Mouse (Mus musculus) stomach, embryonic 15.5 days (tissue): ENCODE data around the gene Srgap1. TPM values are rescaled to one million over a fixed set of nuclear protein-coding genes. Genes with fewer than 3 reads are reported as not detected.

ENCODE experiments used
- ATAC-seq: fragments of 200-750 bp; cut with Nextera tagmentation; 2 replicates; pipeline ENCODE4 v1.8.0; 2017; ENCODE audit warnings: low read depth, moderate number of reproducible peaks, moderate TSS enrichment; ENCODE audit not compliant: insufficient read depth, low FRiP score
- H3K27ac ChIP-seq: fragments of 300-500 bp; sonication (generic); 2 replicates; pipeline ENCODE4 v1.5.1; 2015; ENCODE audit warnings: mild to moderate bottlenecking, inconsistent platforms
- H3K27me3 ChIP-seq: fragments of 300-500 bp; sonication (generic); replicated peaks from 2 replicates; pipeline ENCODE4 v1.6.1; 2015; ENCODE audit warnings: inconsistent platforms
- H3K36me3 ChIP-seq: fragments of 300-500 bp; sonication (generic); 2 replicates; pipeline ENCODE4 v1.6.1; 2015; ENCODE audit warnings: inconsistent platforms
- H3K4me1 ChIP-seq: fragments of 300-500 bp; sonication (generic); 2 replicates; pipeline ENCODE4 v1.6.1; 2015; ENCODE audit warnings: inconsistent platforms
- H3K4me2 ChIP-seq: fragments of 300-500 bp; sonication (generic); 2 replicates; pipeline ENCODE4 v1.6.1; 2015; ENCODE audit warnings: mild to moderate bottlenecking, inconsistent platforms
- H3K4me3 ChIP-seq: fragments of 300-500 bp; sonication (generic); replicated peaks from 2 replicates; pipeline ENCODE4 v1.5.1; 2015; ENCODE audit warnings: inconsistent platforms
- H3K9ac ChIP-seq: fragments of 300-500 bp; sonication (generic); 2 replicates; pipeline ENCODE4 v1.6.1; 2015; ENCODE audit warnings: inconsistent platforms
- H3K9me3 ChIP-seq: fragments of 300-500 bp; sonication (generic); 2 replicates; pipeline ENCODE4 v1.6.1; 2016; ENCODE audit warnings: inconsistent platforms
- WGBS: fragments of 180-500 bp; shearing (Covaris S2); methylation state at CpG from one replicate; pipeline ENCODE4 v1.1.7; 2015; 5-methylcytosine and 5-hydroxymethylcytosine counted together
- polyA plus RNA-seq: library from polyadenylated mRNA; unstranded; fragments of >200 nt; fragmentation: Nextera tagmentation; extraction: Ambion mirVana; gene quantifications from 2 replicates; pipeline ENCODE4 v1.2.1, GENCODE M21; 2015

The Srgap1 gene
- polyA plus RNA-seq = 10.0 and 10.4 TPM in 2 replicates

GRCm38 (mm10) chr10:122046904-122047726 is at the start of gene Srgap1:
Srgap1 (minus strand) TSS chr10:122047315.
- WGBS = under 1% methylated on average over 73 of the region's 79 CpGs

DNA sequence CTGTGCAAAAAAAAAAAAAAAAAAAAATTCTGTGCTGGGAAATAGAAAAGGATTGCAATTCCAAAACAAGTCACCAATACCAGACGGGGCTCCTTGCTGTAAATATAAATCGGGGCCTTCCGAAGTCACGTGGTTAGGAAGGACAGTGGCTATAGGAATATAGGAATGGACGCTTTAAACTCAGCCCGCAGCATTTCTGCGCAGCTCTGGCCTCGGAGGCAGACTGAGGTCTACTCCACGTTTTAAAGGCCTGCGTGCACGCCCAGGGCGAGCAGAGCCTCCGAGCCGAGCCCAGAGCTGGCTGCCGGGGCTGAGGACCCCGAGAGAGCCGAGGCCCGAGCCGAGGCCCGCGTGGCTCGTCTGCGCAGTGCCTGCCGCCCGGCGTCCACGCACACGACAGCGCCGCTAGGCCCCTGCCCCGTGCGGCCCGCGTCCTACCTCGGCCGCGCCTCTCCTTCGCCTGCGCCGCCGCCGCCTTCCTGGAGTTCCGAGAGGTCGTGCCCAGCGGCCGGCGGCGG is 49.4 kb upstream of the Srgap1 start:
- Histone ChIP-seq H3K4me2 (peak overlapping the region; percentile 73), H3K36me3 (no peaks in the 10 kb centered on the region), H3K9me3 (no peaks in the 10 kb centered on the region), H3K4me3 (peak overlapping the region; percentile 83), H3K9ac (peak overlapping the region; percentile 82), H3K27ac (peak overlapping the region; percentile 95), H3K27me3 (no peaks in the 10 kb centered on the region), H3K4me1 (no peaks in the 10 kb centered on the region)
- peak; percentile 59 for ATAC-seq
- WGBS = 0% methylated on average over 47 of the region's 48 CpGs

More at GRCm38 (mm10) chr10:122046904-122047726, at the start of gene Srgap1:
- Histone ChIP-seq H3K9me3 (no peaks in the 10 kb centered on the region), H3K4me2 (peak within 1 kb of the TSS; percentile 75), H3K9ac (peak within 1 kb of the TSS; percentile 57), H3K27me3 (no peaks in the 10 kb centered on the region), H3K4me1 (0 out of 2 replicates have a peak, but pooled peaks cover 4% of the 10 kb centered on the region), H3K36me3 (no peaks in the 10 kb centered on the region), H3K27ac (peak within 1 kb of the TSS; percentile 83), H3K4me3 (peak within 1 kb of the TSS; percentile 81)
- ATAC-seq = peak; percentile 78

GRCm38 (mm10) chr10:122090472-122090871 is 43.4 kb upstream of the Srgap1 start:
- Histone ChIP-seq H3K27me3 (no peaks in the 10 kb centered on the region), H3K9me3 (peaks cover 7% of the 10 kb centered on the region; the same call in 1 of the 2 replicates), H3K4me2 (no peak overlapping the region), H3K4me1 (no peaks in the 10 kb centered on the region), H3K27ac (no peak overlapping the region), H3K4me3 (no peak overlapping the region), H3K36me3 (peaks cover 24% of the 10 kb centered on the region), H3K9ac (no peak overlapping the region)
- ATAC-seq = no peak
- 93% methylated on average over 1 of the region's 1 CpGs for WGBS

- Histone ChIP-seq H3K9ac (no peak overlapping the region), H3K27me3 (no peaks in the 10 kb centered on the region), H3K27ac (no peak overlapping the region), H3K4me1 (no peaks in the 10 kb centered on the region), H3K36me3 (no peaks in the 10 kb centered on the region), H3K4me2 (no peak overlapping the region), H3K9me3 (no peaks in the 10 kb centered on the region), H3K4me3 (no peak overlapping the region)
- 88% methylated on average over 1 of the region's 1 CpGs for WGBS
- no peak for ATAC-seq
Observed at GRCm38 (mm10) chr10:122081352-122081751, 34.2 kb upstream of the Srgap1 start.

DNA sequence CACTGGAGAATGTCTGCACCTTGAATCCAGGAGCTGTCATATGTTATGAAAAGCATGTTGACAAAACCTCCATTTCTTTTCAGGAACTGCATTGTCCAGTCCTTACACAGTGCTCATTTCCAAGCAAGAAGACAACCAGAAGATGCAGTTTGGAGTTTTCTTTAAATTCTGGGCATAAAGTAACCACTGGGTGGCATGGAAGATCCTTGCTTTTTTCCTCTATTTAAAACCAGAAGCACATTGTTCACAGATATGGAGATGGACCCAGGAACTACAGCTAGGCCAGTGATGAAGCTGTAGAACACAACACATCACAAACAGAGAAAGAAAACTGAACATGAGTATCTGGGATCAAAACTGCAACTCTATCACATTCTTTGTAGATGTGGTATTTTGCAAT is 22.0 kb upstream of the Srgap1 start:
- H3K27me3 ChIP-seq = no peaks in the 10 kb centered on the region
- ATAC-seq = no peak
- no peak overlapping the region for H3K27ac ChIP-seq
- no peak overlapping the region for H3K4me2 ChIP-seq
- H3K9ac ChIP-seq = no peak overlapping the region
- no peaks in the 10 kb centered on the region for H3K36me3 ChIP-seq
- no peak overlapping the region for H3K4me3 ChIP-seq
- no peaks in the 10 kb centered on the region for H3K9me3 ChIP-seq
- no peaks in the 10 kb centered on the region for H3K4me1 ChIP-seq

DNA sequence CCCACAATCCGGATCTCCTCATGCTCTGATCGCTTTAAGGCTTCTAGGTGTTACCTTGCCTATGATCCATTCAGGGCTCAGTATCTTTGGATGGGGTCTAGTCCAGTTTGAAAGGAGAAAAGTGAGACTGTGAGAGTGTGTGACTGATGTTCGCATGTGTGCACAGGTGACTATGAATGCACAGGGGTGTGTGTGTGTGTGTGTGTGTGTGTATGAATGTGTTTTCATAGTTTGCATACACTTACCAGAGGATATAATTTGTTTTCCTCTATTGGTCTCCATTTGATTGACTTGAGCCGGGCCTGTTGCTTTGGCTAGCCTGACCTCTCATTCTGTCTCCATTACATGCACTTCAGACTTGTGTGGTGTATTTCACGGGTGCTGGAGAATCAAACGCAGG is 8.7 kb upstream of the Srgap1 start:
- WGBS = 87% methylated on average over 6 of the region's 6 CpGs
- H3K27me3 ChIP-seq = no peaks in the 10 kb centered on the region
- no peak for ATAC-seq
- H3K9ac ChIP-seq = no peak overlapping the region
- H3K4me3 ChIP-seq = no peak overlapping the region
- H3K36me3 ChIP-seq = no peaks in the 10 kb centered on the region
- H3K4me2 ChIP-seq = no peak overlapping the region
- H3K27ac ChIP-seq = no peak overlapping the region
- H3K4me1 ChIP-seq = no peaks in the 10 kb centered on the region
- no peaks in the 10 kb centered on the region for H3K9me3 ChIP-seq

GRCm38 (mm10) chr10:122054535-122054934 is 7.4 kb upstream of the Srgap1 start:
- peak; percentile 53; the same call in 1 of the 2 replicates for ATAC-seq
- H3K36me3 ChIP-seq = no peaks in the 10 kb centered on the region
- WGBS = 12% methylated on average over 8 of the region's 8 CpGs
- H3K27me3 ChIP-seq = no peaks in the 10 kb centered on the region
- no peak overlapping the region for H3K27ac ChIP-seq
- no peak overlapping the region for H3K4me3 ChIP-seq
- H3K9me3 ChIP-seq = no peaks in the 10 kb centered on the region
- H3K9ac ChIP-seq = no peak overlapping the region
- H3K4me2 ChIP-seq = no peak overlapping the region
- no peaks in the 10 kb centered on the region for H3K4me1 ChIP-seq

GRCm38 (mm10) chr10:122051831-122052230 is 4.7 kb upstream of the Srgap1 start:
- H3K4me2 ChIP-seq = no peak overlapping the region
- no peak overlapping the region for H3K4me3 ChIP-seq
- no peak for ATAC-seq
- no peaks in the 10 kb centered on the region for H3K4me1 ChIP-seq
- H3K9ac ChIP-seq = no peak overlapping the region
- WGBS = 29% methylated on average over 6 of the region's 6 CpGs
- no peaks in the 10 kb centered on the region for H3K27me3 ChIP-seq
- H3K36me3 ChIP-seq = no peaks in the 10 kb centered on the region
- no peaks in the 10 kb centered on the region for H3K9me3 ChIP-seq
- H3K27ac ChIP-seq = no peak overlapping the region

GRCm38 (mm10) chr10:122047727-122048365 is 731 bp upstream of the Srgap1 start:
- ATAC-seq = peak; percentile 76
- Histone ChIP-seq H3K9me3 (no peaks in the 10 kb centered on the region), H3K9ac (peak overlapping the region; percentile 57), H3K4me2 (peak overlapping the region; percentile 75), H3K4me3 (peak overlapping the region; percentile 81), H3K27me3 (no peaks in the 10 kb centered on the region), H3K27ac (peak overlapping the region; percentile 83; the same call in 1 of the 2 replicates), H3K4me1 (0 out of 2 replicates have a peak, but pooled peaks cover 4% of the 10 kb centered on the region), H3K36me3 (no peaks in the 10 kb centered on the region)
- 10% methylated on average over 40 of the region's 44 CpGs for WGBS

DNA sequence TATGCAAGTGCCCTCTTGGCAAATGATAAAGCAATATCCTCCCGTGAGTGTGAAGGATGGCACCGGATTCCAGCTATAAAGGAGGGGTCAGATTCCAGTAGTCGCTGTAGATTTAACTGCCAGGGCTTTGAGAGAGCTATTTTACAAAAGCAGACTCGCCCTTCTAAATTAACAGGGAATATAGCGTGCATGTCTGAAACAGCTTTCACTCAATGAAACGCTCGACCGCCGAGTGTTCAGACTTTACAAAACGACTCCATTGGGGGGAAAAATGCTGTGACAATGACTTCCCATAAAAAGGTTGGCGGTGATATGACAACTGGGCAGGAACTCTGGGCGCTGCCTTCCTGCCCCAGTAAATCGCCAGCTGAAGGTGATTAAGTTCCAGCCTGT is 608 bp downstream of the Srgap1 start:
- ATAC-seq = no peak
- H3K36me3 ChIP-seq = no peaks in the 10 kb centered on the region
- no peaks in the 10 kb centered on the region for H3K27me3 ChIP-seq
- peak overlapping the region; percentile 57 for H3K9ac ChIP-seq
- H3K4me3 ChIP-seq = peak overlapping the region; percentile 81
- under 1% methylated on average over 13 of the region's 13 CpGs for WGBS
- H3K9me3 ChIP-seq = no peaks in the 10 kb centered on the region
- peak overlapping the region; percentile 75 for H3K4me2 ChIP-seq
- H3K27ac ChIP-seq = peak overlapping the region; percentile 83
- H3K4me1 ChIP-seq = 0 out of 2 replicates have a peak, but pooled peaks cover 4% of the 10 kb centered on the region

DNA sequence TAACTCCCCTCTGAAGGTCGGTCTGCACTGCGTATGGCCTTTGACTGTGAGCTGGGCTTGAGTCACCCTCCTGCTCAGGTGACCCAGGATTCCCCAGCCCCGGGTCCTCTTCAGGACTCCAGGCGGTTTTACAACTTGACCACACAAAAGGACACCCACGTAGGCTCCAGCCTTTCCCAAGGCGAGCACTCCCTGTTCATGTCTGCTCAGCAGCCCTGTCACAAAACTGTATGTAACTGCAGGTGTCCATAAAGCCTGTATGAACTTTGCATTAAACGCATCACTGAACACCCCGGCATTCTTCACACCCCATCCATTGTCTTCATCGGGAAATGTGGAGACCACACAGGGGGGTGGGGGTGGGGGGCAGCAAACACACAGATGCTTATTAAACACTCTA is 1.2 kb downstream of the Srgap1 start:
- Histone ChIP-seq H3K9ac (no peak overlapping the region), H3K4me1 (0 out of 2 replicates have a peak, but pooled peaks cover 4% of the 10 kb centered on the region), H3K4me2 (peak overlapping the region; percentile 75), H3K9me3 (no peaks in the 10 kb centered on the region), H3K27me3 (no peaks in the 10 kb centered on the region), H3K36me3 (no peaks in the 10 kb centered on the region), H3K4me3 (peak overlapping the region; percentile 81), H3K27ac (no peak overlapping the region)
- 36% methylated on average over 9 of the region's 9 CpGs for WGBS
- ATAC-seq = no peak

DNA sequence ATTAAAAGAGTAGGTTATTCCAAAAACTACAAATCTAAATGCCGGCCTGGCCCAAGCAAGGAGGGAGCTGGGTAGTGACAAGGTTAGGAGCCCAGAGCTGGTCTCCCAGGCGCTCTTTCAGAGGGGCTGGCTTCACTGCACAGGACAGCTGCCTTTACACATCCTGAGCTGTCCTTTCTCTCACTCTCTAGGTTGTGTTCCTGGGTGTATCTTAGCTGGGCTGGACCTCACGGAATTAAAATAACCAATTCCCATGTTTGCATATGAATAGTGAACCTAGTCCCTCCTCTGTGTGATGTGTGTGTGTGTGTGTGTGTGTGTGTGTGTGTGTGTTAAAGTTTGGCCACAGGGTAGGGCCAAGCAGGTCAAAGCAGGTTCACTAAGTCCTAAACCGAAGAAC is 2.2 kb downstream of the Srgap1 start:
- H3K36me3 ChIP-seq = no peaks in the 10 kb centered on the region
- no peak for ATAC-seq
- 77% methylated on average over 4 of the region's 4 CpGs for WGBS
- no peaks in the 10 kb centered on the region for H3K9me3 ChIP-seq
- H3K9ac ChIP-seq = no peak overlapping the region
- no peaks in the 10 kb centered on the region for H3K27me3 ChIP-seq
- no peak overlapping the region for H3K4me2 ChIP-seq
- H3K4me3 ChIP-seq = no peak overlapping the region
- 0 out of 2 replicates have a peak, but pooled peaks cover 4% of the 10 kb centered on the region for H3K4me1 ChIP-seq
- no peak overlapping the region for H3K27ac ChIP-seq
